Mouse (Mus musculus) spleen, adult 2 months (tissue): ENCODE results near the gene Rbm4b.

Experiments
- CTCF ChIP-seq: fragments of 200-500 bp; IDR thresholded peaks from 2 replicates; pipeline ENCODE4 v1.5.1; 2011; ENCODE audit warnings: mild to moderate bottlenecking, inconsistent platforms; ENCODE audit not compliant: insufficient read depth, insufficient read length, insufficient replicate concordance; ENCODE audit errors: extremely low read depth
- POLR2A ChIP-seq: fragments of 200-500 bp; IDR thresholded peaks from 2 replicates; pipeline ENCODE4 v1.6.1; 2011; ENCODE audit warnings: low read depth, low read length, inconsistent platforms

DNA sequence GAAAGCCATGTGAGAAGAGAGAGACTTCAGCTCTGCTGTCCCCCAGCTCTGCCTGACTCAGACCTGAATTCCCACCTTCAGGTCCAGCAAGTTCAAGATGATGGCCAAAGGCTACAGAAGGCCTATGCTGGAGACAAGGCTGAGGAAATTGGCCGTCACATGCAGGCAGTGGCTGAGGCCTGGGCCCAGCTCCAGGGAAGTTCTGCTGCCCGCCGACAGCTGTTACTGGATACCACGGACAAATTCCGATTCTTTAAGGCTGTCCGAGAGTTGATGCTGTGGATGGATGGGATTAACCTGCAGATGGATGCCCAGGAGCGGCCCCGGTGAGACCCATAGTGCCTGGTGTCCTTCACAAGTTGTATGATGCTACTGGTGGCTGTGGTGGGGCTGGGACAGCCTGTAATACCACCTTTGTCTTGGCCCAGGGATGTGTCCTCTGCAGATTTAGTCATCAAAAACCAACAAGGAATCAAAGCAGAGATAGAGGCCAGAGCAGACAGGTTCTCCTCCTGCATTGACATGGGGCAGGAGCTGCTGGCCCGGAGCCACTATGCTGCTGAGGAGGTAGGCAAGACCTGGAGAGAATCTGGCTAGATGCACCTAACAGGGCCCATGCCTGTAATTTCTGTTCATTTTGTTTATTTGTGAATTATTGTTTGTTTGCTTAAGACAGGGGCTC is 8.5 kb upstream of the Rbm4b start:
- no peak for TF ChIP-seq CTCF
- TF ChIP-seq POLR2A, result no peak
